Mouse (Mus musculus): ENCODE measurements at regions not wholly inside any gene's neighbourhood (a gene's known extent, or its start where the extent isn't known, plus 50 kb on each side); places are given as distances from the start of the nearest gene placed in this dataset.

GRCm38 (mm10) chr10:118804574-118804973, 65.4 kb downstream of the Dyrk2 start:
- TF ChIP-seq MAFK (IDR thresholded peaks at IDR 0.05; ENCODE audit: insufficient replicate concordance, low read length) (no peak), MYC (IDR thresholded peaks at IDR 0.05; ENCODE audit: low read depth, low read length) (no peak), TCF12 (IDR thresholded peaks at IDR 0.05; ENCODE audit: low read depth, low read length) (no peak), GABPA (IDR thresholded peaks at IDR 0.05; ENCODE audit: insufficient replicate concordance, low read depth, low read length) (no peak), RCOR1 (conservative IDR thresholded peaks at IDR 0.05; ENCODE audit: low read depth, low read length) (no peak), CTCF (conservative IDR thresholded peaks at IDR 0.05 in 1 of 2, IDR thresholded peaks at IDR 0.05 in 1 of 2; ENCODE audit: low read depth in 2 of 2, low read length in 2 of 2) (no peak), ELF1 (IDR thresholded peaks at IDR 0.05; ENCODE audit: low read depth, low read length) (no peak)
